Mouse (Mus musculus): ENCODE results near the gene Dync1i1. TPM values are rescaled to one million over a fixed set of nuclear protein-coding genes. Genes with fewer than 3 reads are reported as not detected.

Dync1i1 gene
- polyA plus RNA-seq, 2 experiments: not detected

GRCm38 (mm10) chr6:5741395-5742032 is 16.1 kb downstream of the Dync1i1 start:
- H3K4me1 ChIP-seq (replicated peaks; ENCODE audit: control insufficient read depth in 2 of 2, insufficient read depth in 2 of 2, low read length in 1 of 2): no peaks in the 10 kb centered on the region
- no peak overlapping the region for H3K4me3 ChIP-seq (ENCODE audit: insufficient read depth in 1 of 2, low read depth in 2 of 2, low read length in 2 of 2)
- WGBS (ENCODE audit: insufficient replicate concordance): 78% methylated on average over 6 of the region's 6 CpGs
- H3K27me3 ChIP-seq (ENCODE audit: control insufficient read depth, insufficient read depth, low read length): no peaks in the 10 kb centered on the region
- H3K9ac ChIP-seq (replicated peaks): no peak overlapping the region
- H3K4me2 ChIP-seq (ENCODE audit: low read depth): no peak overlapping the region
- ATAC-seq (ENCODE audit: insufficient read depth): no peak
- no peaks in the 10 kb centered on the region for H3K9me3 ChIP-seq (ENCODE audit: control insufficient read depth, low read length)
- H3K36me3 ChIP-seq (replicated peaks; ENCODE audit: control insufficient read depth, insufficient read depth, low read depth): no peaks in the 10 kb centered on the region
- TF ChIP-seq EP300 (IDR thresholded peaks at IDR 0.05; ENCODE audit: low read depth): no peak
- TF ChIP-seq CTCF (IDR thresholded peaks at IDR 0.05; ENCODE audit: low read depth): no peak
- no peak overlapping the region for H3K27ac ChIP-seq
- DNase-seq (ENCODE audit: low read depth in 3 of 3, low spot score in 3 of 3): no peak

- no peaks in the 10 kb centered on the region for H3K9me3 ChIP-seq (ENCODE audit: control insufficient read depth, low read length)
- no peak for DNase-seq (ENCODE audit: low read depth in 3 of 3, low spot score in 3 of 3)
- no peak overlapping the region for H3K4me3 ChIP-seq (ENCODE audit: insufficient read depth in 1 of 2, low read depth in 2 of 2, low read length in 2 of 2)
- no peak overlapping the region for H3K27ac ChIP-seq
- TF ChIP-seq CTCF (IDR thresholded peaks at IDR 0.05; ENCODE audit: low read depth) (no peak), EP300 (IDR thresholded peaks at IDR 0.05; ENCODE audit: low read depth) (no peak)
- H3K4me2 ChIP-seq (ENCODE audit: low read depth): no peak overlapping the region
- no peaks in the 10 kb centered on the region for H3K4me1 ChIP-seq (replicated peaks; ENCODE audit: control insufficient read depth in 2 of 2, insufficient read depth in 2 of 2, low read length in 1 of 2)
- H3K36me3 ChIP-seq (replicated peaks; ENCODE audit: control insufficient read depth, insufficient read depth, low read depth): no peaks in the 10 kb centered on the region
- H3K27me3 ChIP-seq (ENCODE audit: control insufficient read depth, insufficient read depth, low read length): no peaks in the 10 kb centered on the region
- no peak for ATAC-seq (ENCODE audit: insufficient read depth)
- H3K9ac ChIP-seq (replicated peaks): no peak overlapping the region
- 53% methylated on average over 6 of the region's 6 CpGs for WGBS (ENCODE audit: insufficient replicate concordance)
Measured at GRCm38 (mm10) chr6:5750079-5750711, 24.8 kb downstream of the Dync1i1 start.

- Histone ChIP-seq H3K27ac (no peak overlapping the region), H3K4me1 (replicated peaks; ENCODE audit: control insufficient read depth in 2 of 2, insufficient read depth in 2 of 2, low read length in 1 of 2) (no peaks in the 10 kb centered on the region), H3K9ac (replicated peaks) (no peak overlapping the region), H3K9me3 (ENCODE audit: control insufficient read depth, low read length) (no peaks in the 10 kb centered on the region), H3K27me3 (ENCODE audit: control insufficient read depth, insufficient read depth, low read length) (no peaks in the 10 kb centered on the region), H3K36me3 (replicated peaks; ENCODE audit: control insufficient read depth, insufficient read depth, low read depth) (no peaks in the 10 kb centered on the region), H3K4me3 (ENCODE audit: insufficient read depth in 1 of 2, low read depth in 2 of 2, low read length in 2 of 2) (no peak overlapping the region), H3K4me2 (ENCODE audit: low read depth) (no peak overlapping the region)
- 73% methylated on average over 16 of the region's 16 CpGs for WGBS (ENCODE audit: insufficient replicate concordance)
- TF ChIP-seq CTCF (IDR thresholded peaks at IDR 0.05; ENCODE audit: low read depth): no peak
- no peak for TF ChIP-seq EP300 (IDR thresholded peaks at IDR 0.05; ENCODE audit: low read depth)
- ATAC-seq (ENCODE audit: insufficient read depth) (no peak), DNase-seq (ENCODE audit: low read depth in 3 of 3, low spot score in 3 of 3) (no peak)
Measured at GRCm38 (mm10) chr6:5752128-5752527, 26.7 kb downstream of the Dync1i1 start.

GRCm38 (mm10) chr6:5752617-5753016 is 27.2 kb downstream of the Dync1i1 start:
- Histone ChIP-seq H3K4me3 (ENCODE audit: insufficient read depth in 1 of 2, low read depth in 2 of 2, low read length in 2 of 2) (no peak overlapping the region), H3K36me3 (replicated peaks; ENCODE audit: control insufficient read depth, insufficient read depth, low read depth) (no peaks in the 10 kb centered on the region), H3K4me1 (replicated peaks; ENCODE audit: control insufficient read depth in 2 of 2, insufficient read depth in 2 of 2, low read length in 1 of 2) (no peaks in the 10 kb centered on the region), H3K27me3 (ENCODE audit: control insufficient read depth, insufficient read depth, low read length) (no peaks in the 10 kb centered on the region), H3K4me2 (ENCODE audit: low read depth) (no peak overlapping the region), H3K9me3 (ENCODE audit: control insufficient read depth, low read length) (no peaks in the 10 kb centered on the region), H3K27ac (no peak overlapping the region), H3K9ac (replicated peaks) (no peak overlapping the region)
- 52% methylated on average over 5 of the region's 5 CpGs for WGBS (ENCODE audit: insufficient replicate concordance)
- ATAC-seq (ENCODE audit: insufficient read depth) (no peak), DNase-seq (ENCODE audit: low read depth in 3 of 3, low spot score in 3 of 3) (no peak)
- TF ChIP-seq CTCF (IDR thresholded peaks at IDR 0.05; ENCODE audit: low read depth) (no peak), EP300 (IDR thresholded peaks at IDR 0.05; ENCODE audit: low read depth) (no peak)

GRCm38 (mm10) chr6:5756509-5757130 is 31.2 kb downstream of the Dync1i1 start:
- no peak for DNase-seq (ENCODE audit: low read depth in 3 of 3, low spot score in 3 of 3)
- TF ChIP-seq EP300 (IDR thresholded peaks at IDR 0.05; ENCODE audit: low read depth): no peak
- TF ChIP-seq CTCF (IDR thresholded peaks at IDR 0.05; ENCODE audit: low read depth): no peak
- 58% methylated on average over 5 of the region's 5 CpGs for WGBS (ENCODE audit: insufficient replicate concordance)
- Histone ChIP-seq H3K4me1 (replicated peaks; ENCODE audit: control insufficient read depth in 2 of 2, insufficient read depth in 2 of 2, low read length in 1 of 2) (no peaks in the 10 kb centered on the region), H3K27ac (no peak overlapping the region), H3K27me3 (ENCODE audit: control insufficient read depth, insufficient read depth, low read length) (no peaks in the 10 kb centered on the region), H3K9ac (replicated peaks) (no peak overlapping the region), H3K4me3 (ENCODE audit: insufficient read depth in 1 of 2, low read depth in 2 of 2, low read length in 2 of 2) (no peak overlapping the region), H3K9me3 (ENCODE audit: control insufficient read depth, low read length) (no peaks in the 10 kb centered on the region), H3K4me2 (ENCODE audit: low read depth) (no peak overlapping the region), H3K36me3 (replicated peaks; ENCODE audit: control insufficient read depth, insufficient read depth, low read depth) (no peaks in the 10 kb centered on the region)
- no peak for ATAC-seq (ENCODE audit: insufficient read depth)
